Mouse (Mus musculus): ENCODE measurements at regions not wholly inside any gene's neighbourhood (a gene's known extent, or its start where the extent isn't known, plus 50 kb on each side); places are given as distances from the start of the nearest gene placed in this dataset.

- WGBS = 75% methylated on average over 3 of the region's 3 CpGs
- no peak overlapping the region for H3K4me3 ChIP-seq
- no peak for ATAC-seq (ENCODE audit: low FRiP score)
- peaks cover 2% of the 10 kb centered on the region; the same call in 1 of the 2 replicates for H3K4me1 ChIP-seq
- no peaks in the 10 kb centered on the region for H3K36me3 ChIP-seq
- no peak overlapping the region for H3K27ac ChIP-seq
- H3K4me2 ChIP-seq (replicated peaks) = no peak overlapping the region
- H3K9ac ChIP-seq = no peak overlapping the region
- no peaks in the 10 kb centered on the region for H3K9me3 ChIP-seq (replicated peaks)
- H3K27me3 ChIP-seq = no peaks in the 10 kb centered on the region
These were observed 58.8 kb upstream of the Nfe2l2 start for GRCm38 (mm10) chr2:75763252-75763651.

DNA sequence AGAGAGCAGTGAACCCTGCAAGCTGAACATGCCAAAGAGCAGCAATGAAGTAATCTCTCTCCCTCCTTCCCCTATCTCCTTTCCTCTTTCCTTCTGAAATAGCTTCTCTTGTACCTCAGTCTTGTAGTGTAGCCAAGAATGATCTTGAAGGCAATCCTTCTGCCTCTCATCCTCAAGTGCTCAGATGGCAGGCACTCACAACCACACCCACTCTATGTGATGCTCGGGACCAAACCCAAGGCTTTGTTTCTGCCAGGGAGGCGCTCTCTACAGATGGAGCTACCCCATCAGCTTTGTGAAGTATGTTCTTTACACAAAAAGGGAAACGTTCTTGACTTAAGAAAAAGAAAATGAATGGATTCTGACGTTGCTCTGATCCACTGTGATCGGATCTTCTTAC is 57.6 kb upstream of the Nfe2l2 start:
- no peaks in the 10 kb centered on the region for H3K36me3 ChIP-seq
- ATAC-seq (ENCODE audit: low FRiP score) = no peak
- H3K27ac ChIP-seq = no peak overlapping the region
- no peaks in the 10 kb centered on the region for H3K27me3 ChIP-seq
- H3K4me2 ChIP-seq (replicated peaks) = no peak overlapping the region
- H3K9ac ChIP-seq = no peak overlapping the region
- H3K9me3 ChIP-seq (replicated peaks) = no peaks in the 10 kb centered on the region
- 0 out of 2 replicates have a peak, but pooled peaks cover 2% of the 10 kb centered on the region for H3K4me1 ChIP-seq
- 87% methylated on average over 5 of the region's 5 CpGs for WGBS
- no peak overlapping the region for H3K4me3 ChIP-seq

DNA sequence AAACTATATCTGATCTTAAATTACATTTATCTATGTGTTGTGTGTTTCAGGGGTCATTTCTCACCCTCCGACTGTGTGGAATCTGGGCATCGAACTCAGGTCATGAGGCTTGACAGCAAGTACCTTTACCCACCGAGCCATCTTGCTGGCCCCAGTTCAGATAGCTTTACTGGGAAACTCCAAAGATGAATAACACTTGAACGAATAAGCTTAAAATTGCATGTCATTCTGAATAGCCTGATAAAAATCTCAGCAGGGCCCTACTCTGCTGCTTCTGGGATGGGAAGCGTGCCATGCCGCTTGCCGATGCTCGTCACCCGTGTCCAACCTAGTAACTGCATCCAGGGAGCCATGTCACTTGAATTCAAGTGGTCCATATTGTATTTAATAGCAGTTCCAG is 57.2 kb upstream of the Nfe2l2 start:
- Histone ChIP-seq H3K27me3 (no peaks in the 10 kb centered on the region), H3K4me3 (no peak overlapping the region), H3K9me3 (replicated peaks) (no peaks in the 10 kb centered on the region), H3K4me2 (replicated peaks) (no peak overlapping the region), H3K9ac (no peak overlapping the region), H3K4me1 (0 out of 2 replicates have a peak, but pooled peaks cover 3% of the 10 kb centered on the region), H3K36me3 (no peaks in the 10 kb centered on the region), H3K27ac (no peak overlapping the region)
- WGBS = 89% methylated on average over 9 of the region's 9 CpGs
- ATAC-seq (ENCODE audit: low FRiP score) = no peak

DNA sequence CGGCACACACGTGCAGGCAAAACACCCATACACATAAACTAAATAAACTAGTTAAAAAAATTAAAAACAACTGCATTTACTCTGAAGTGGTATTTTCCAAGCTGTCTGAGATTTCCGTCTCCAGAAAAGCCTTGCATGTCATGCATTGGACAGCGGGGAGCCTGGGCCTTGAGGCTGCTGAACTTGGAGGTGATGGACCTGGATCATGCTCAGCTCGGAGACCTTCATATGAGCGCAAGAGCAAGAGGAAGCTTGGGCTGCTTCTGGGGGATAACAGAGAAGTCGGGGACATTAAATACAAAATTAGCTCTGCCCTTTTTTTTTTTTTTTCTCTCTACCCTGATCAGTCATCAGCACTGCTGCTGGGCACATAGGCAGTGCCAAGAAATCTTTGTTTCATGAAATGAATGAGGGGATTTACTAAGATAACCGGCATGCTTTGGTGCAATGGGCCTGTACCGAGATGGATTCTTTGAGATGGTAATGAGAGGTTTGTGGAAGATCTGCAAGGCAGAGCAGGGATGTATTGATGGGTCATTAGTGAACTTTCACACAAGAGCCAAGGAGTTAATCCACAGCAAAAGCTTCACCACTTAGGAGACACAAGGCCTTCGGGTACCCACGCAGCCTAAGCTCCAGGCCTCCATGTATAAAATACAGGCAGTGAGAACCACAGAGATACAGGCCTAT is 54.9 kb upstream of the Nfe2l2 start:
- no peaks in the 10 kb centered on the region for H3K9me3 ChIP-seq (replicated peaks)
- H3K36me3 ChIP-seq = no peaks in the 10 kb centered on the region
- 70% methylated on average over 11 of the region's 11 CpGs for WGBS
- H3K4me3 ChIP-seq = no peak overlapping the region
- no peaks in the 10 kb centered on the region for H3K27me3 ChIP-seq
- H3K4me2 ChIP-seq (replicated peaks) = no peak overlapping the region
- no peak overlapping the region for H3K9ac ChIP-seq
- 0 out of 2 replicates have a peak, but pooled peaks cover 3% of the 10 kb centered on the region for H3K4me1 ChIP-seq
- H3K27ac ChIP-seq = no peak overlapping the region
- ATAC-seq (ENCODE audit: low FRiP score) = no peak

- no peak for ATAC-seq (ENCODE audit: low FRiP score)
- no peak overlapping the region for H3K9ac ChIP-seq
- 85% methylated on average over 6 of the region's 6 CpGs for WGBS
These were observed 53.8 kb upstream of the Nfe2l2 start for GRCm38 (mm10) chr2:75758277-75758676.

DNA sequence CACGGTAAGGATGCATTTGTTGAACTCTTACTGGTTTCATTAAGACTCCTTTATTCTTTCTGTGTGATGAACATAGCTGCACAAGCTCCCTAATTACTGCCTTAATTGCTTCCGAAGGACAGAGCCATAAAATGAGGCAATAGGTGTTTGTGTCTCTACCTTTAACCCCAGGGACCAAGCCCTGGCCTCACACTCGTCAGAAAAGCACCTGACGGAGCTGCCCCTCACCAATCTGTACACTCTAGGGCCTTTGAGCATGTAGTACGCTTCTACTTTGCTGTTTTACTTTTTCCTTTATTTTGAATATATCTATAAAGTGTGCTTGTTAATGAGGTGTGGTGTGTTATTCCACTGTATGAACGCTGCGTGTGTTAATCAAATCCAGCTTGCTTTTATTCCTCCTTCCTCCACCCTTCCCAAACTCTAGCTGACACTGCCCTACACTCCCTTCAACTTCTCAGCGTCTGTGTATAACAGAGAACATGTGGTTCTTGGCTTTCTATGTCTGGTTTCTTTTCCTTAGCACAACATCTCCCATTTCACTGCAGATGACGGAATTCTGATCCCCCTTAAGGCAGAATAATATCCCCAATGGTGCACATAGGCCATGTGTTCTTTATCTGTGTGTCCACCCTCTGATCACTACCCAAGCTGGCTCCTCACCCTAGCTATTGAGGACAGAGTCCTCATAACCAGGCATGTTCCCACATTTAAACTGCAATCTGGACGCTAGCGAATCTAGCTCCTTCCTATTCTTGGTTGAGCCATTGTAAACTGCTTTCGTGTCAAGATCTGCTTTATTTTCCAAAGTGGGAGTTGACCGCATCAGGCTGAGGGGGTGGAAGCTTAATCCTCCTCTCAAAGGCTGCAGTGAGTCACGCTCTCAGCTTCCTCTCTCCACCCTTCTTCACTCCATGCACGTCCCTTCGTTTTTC is 52.5 kb upstream of the Nfe2l2 start:
- no peaks in the 10 kb centered on the region for H3K36me3 ChIP-seq
- WGBS = 62% methylated on average over 16 of the region's 16 CpGs
- H3K4me2 ChIP-seq (replicated peaks) = no peak overlapping the region
- H3K27me3 ChIP-seq = no peaks in the 10 kb centered on the region
- no peaks in the 10 kb centered on the region for H3K9me3 ChIP-seq (replicated peaks)
- ATAC-seq (ENCODE audit: low FRiP score) = no peak
- no peak overlapping the region for H3K4me3 ChIP-seq
- no peak overlapping the region for H3K9ac ChIP-seq
- 0 out of 2 replicates have a peak, but pooled peaks cover 3% of the 10 kb centered on the region for H3K4me1 ChIP-seq
- H3K27ac ChIP-seq = no peak overlapping the region

More at GRCm38 (mm10) chr2:75758277-75758676, 53.8 kb upstream of the Nfe2l2 start:
- Histone ChIP-seq H3K4me1 (0 out of 2 replicates have a peak, but pooled peaks cover 3% of the 10 kb centered on the region), H3K27ac (no peak overlapping the region), H3K4me2 (replicated peaks) (no peak overlapping the region), H3K36me3 (no peaks in the 10 kb centered on the region), H3K9me3 (replicated peaks) (no peaks in the 10 kb centered on the region), H3K27me3 (no peaks in the 10 kb centered on the region), H3K4me3 (no peak overlapping the region)

DNA sequence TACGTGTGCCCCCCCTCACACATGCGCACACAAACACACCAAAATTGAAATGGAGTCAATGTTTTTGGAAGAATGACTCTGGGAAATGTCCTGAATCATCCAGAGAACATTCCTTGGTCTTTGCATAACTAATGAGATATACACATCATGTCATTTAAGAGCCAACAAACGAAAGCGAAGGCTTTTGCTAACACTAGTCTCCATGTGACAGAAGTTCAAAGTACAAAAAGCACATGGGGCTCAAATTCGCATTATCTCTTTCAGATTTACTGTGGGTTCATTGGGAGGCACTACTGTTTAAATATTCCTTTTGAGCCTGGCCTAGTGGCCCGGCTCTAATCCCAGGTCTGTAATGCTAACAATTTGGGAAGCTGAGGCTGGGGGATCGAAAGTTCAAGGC is 50.2 kb upstream of the Nfe2l2 start:
- Histone ChIP-seq H3K36me3 (no peaks in the 10 kb centered on the region), H3K27me3 (no peaks in the 10 kb centered on the region), H3K9ac (no peak overlapping the region), H3K4me2 (replicated peaks) (no peak overlapping the region), H3K4me1 (0 out of 2 replicates have a peak, but pooled peaks cover 3% of the 10 kb centered on the region), H3K4me3 (no peak overlapping the region), H3K27ac (no peak overlapping the region), H3K9me3 (replicated peaks) (no peaks in the 10 kb centered on the region)
- 88% methylated on average over 7 of the region's 7 CpGs for WGBS
- ATAC-seq (ENCODE audit: low FRiP score) = no peak

All from hindbrain, embryonic 12.5 days (tissue).